Mouse (Mus musculus): ENCODE measurements around the gene Cep83.

Cep83 gene

DNA sequence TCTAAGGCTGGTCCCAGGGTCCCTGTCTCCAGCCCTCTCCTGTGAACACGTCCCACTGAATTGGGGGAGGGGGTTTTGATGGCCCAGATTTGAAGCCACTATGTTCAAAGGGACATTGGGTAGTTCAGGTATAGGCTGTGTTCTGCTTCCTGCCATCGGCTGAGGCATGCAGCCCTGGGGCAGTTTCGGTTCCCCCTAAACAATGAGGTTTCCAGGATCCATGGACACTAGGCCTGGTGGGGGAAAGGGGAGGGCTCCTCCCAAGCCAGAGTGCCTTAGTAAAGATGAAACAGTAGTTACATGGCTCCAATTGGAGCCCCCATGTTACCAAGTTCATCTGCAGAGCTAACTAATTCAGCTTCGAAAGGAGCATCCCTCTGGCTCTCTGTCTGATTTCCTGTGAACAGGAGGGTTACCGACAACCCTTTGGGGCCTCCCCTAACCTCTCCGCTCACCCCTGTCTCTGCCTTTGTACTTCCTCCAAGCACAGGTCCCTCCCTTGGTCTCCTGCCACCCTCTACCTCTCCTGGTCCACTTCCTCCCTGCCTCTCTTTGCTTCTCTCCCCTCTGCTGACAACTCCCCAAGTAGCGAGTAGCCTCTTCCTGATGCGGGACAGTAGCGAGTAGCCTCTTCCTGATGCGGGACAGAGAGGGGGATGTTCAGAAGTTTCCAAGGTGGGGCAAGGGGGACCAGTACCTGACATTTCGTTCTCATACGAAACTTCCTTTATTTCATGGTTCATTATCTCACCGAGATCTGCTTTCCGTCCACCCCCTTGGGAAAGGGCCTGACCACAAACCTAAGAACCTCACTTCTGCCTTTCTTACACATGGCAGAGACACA lies 139.7 kb downstream of the Cep83 start:
- no peak for DNase-seq

DNA sequence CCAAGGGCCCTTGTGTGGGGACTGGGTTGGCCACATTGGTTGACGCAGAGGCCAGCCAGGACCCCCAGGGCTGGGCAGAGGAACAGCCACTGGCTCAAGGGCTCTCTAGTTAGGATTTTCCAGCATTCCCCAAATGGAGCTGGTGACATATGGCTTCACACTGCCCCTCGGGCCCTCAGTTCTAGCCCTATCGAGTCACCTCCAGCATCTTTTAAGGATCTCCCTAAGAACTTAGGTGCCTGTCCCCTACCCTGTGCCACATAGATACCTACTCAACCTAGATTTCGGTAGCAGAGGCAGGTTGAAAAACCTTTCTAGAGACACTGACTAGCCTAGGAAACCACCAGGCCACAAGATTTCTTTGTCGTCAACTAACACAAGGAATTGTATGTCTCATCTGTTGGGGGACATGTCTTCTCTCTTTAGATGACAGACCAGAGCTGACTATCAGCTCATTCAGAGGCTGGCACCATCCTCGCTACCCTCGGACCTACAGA lies 140.3 kb downstream of the Cep83 start:
- no peak for DNase-seq

DNA sequence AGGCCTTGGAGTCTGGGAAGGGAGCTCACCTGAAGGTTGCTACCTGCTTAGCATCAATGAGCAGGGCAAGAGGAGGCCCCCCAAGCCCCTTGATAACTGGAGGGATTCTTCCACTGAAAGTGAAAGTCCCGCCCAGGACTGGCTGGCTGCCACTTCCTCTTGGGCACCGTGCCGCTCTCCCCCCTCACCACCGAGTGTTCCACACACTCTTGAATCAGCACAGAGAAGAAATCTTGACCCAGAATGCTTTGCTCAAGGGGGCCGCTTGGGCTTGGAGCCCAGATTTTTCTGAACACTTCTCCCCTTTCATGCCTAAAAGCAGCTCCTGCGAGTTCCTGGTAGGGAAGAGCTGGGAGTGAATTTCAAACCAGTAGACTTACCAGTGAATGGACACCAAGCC lies 141.0 kb downstream of the Cep83 start:
- DNase-seq = no peak

DNA sequence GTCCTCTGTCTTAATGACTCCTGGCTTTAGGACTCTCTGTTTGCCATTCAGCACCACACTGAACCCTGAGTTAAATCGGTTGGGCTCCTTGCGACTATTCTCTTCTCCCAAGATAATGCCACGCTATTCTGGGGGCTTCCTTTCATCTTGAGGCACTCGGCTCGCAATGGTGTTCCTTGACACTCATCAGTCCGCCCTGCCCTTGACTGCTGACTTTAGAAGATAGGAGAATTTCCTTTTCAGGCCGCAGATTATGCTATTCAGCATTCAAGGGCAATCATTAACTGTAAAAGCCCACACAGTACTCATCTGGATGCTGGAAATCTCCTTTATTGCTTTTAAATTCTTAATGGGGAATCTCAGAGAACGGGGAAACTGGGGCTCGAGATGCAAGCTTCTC lies 147.4 kb downstream of the Cep83 start:
- DNase-seq = no peak
